Mouse (Mus musculus) midbrain, embryonic 10.5 days (tissue): ENCODE results near the gene Gm21905. TPM values are rescaled to one million over a fixed set of nuclear protein-coding genes. Genes with fewer than 3 reads are reported as not detected.

Experiments
- DNase-seq: peaks from one replicate; pipeline ENCODE4 v3.0.0-alpha.2; 2017; ENCODE audit warnings: low spot score
- H3K27ac ChIP-seq: fragments of 300-500 bp; sonication (generic); replicated peaks from 2 replicates; pipeline ENCODE4 v1.5.1; 2016; ENCODE audit warnings: mild to moderate bottlenecking
- H3K27me3 ChIP-seq: fragments of 300-500 bp; sonication (generic); 2 replicates; pipeline ENCODE4 v1.6.1; 2016; ENCODE audit warnings: low read depth, mild to moderate bottlenecking; ENCODE audit not compliant: poor library complexity, severe bottlenecking
- H3K36me3 ChIP-seq: fragments of 300-500 bp; sonication (generic); 2 replicates; pipeline ENCODE4 v1.6.1; 2016; ENCODE audit warnings: mild to moderate bottlenecking, moderate library complexity
- H3K4me1 ChIP-seq: fragments of 300-500 bp; sonication (generic); 2 replicates; pipeline ENCODE4 v1.6.1; 2016
- H3K4me3 ChIP-seq: fragments of 300-500 bp; sonication (generic); 2 replicates; pipeline ENCODE4 v1.5.1; 2016; ENCODE audit warnings: mild to moderate bottlenecking, moderate library complexity
- H3K9me3 ChIP-seq: fragments of 300-500 bp; sonication (generic); replicated peaks from 2 replicates; pipeline ENCODE4 v1.6.1; 2016; ENCODE audit warnings: mild to moderate bottlenecking
- WGBS: fragments of 180-500 bp; shearing (Covaris S2); methylation state at CpG from one replicate; pipeline ENCODE4 v1.1.7; 2016; 5-methylcytosine and 5-hydroxymethylcytosine counted together
- polyA plus RNA-seq: library from polyadenylated mRNA; unstranded; fragments of >200 nt; fragmentation: Nextera tagmentation; extraction: Ambion mirVana; gene quantifications from 2 replicates; pipeline ENCODE4 v1.2.1, GENCODE M21; 2016

Gene Gm21905
- polyA plus RNA-seq, 1 experiment from 2014 or later = not detected

DNA sequence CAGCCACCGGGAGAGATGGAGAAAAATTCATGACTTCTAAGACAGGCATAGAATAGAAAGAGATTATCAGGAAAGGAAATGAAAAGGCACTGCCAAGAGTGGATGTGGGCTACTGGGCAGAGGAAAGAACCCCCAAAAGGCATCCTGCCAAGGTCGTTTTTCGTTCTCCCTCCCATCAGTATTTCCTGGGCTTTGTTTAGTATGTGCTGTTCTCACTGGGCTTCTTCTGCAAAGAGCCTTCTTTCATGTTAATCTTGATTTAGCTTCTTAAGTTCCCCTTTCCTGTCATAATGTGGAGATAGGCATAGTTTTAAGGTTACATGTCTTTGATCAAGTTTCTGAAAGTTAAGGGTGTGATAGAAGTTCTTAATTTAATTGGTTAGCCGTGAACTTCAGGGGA lies 15.6 kb downstream of the Gm21905 start:
- 78% methylated on average over 4 of the region's 4 CpGs for WGBS
- Histone ChIP-seq H3K27ac (no peak overlapping the region), H3K27me3 (no peaks in the 10 kb centered on the region), H3K36me3 (no peaks in the 10 kb centered on the region), H3K9me3 (no peaks in the 10 kb centered on the region), H3K4me3 (no peak overlapping the region), H3K4me1 (no peaks in the 10 kb centered on the region)
- DNase-seq = no peak

DNA sequence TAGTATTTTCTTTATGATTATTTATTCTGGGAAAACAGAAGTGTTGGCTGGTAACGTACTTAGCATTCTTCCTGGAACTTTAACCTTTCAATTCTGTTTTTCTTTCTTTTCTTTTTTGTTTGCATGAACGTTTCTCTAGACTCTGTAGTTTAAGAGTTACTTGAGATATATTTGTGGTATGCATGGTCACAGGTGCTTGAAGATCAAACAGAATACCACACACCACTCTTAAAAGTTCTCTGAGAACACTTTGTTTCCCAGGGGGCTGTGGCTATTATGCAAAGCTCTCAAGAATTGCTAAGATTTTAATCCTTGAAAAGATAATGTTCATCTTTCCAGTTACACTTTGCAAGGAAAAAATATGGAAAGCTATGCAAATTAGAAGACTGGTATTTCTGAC lies 41.7 kb downstream of the Gm21905 start:
- 82% methylated on average over 2 of the region's 2 CpGs for WGBS
- Histone ChIP-seq H3K4me1 (no peaks in the 10 kb centered on the region), H3K36me3 (no peaks in the 10 kb centered on the region)

DNA sequence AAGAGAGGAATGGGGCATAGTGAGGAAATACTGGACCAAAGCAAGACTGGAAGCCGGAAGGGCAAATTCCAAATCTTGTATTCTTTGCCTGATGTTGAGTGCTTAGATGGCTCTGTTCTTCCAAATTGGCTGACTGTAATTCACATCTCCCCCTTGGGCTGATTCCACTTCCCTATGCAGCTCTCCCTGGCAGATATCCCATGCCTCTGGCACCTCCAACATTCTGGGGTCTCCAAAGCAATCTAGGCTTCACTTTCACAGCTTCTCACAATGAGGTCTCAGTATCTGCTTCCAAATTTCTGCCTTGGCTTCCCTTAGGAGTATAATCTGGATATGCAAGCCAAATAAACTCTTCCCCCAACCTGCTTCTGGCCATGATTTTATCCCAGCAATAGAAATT lies 47.3 kb downstream of the Gm21905 start:
- 85% methylated on average over 1 of the region's 1 CpGs for WGBS
- H3K4me1 ChIP-seq = no peaks in the 10 kb centered on the region

More for the DNA sequence above, 41.7 kb downstream of the Gm21905 start:
- Histone ChIP-seq H3K4me3 (no peak overlapping the region), H3K27ac (no peak overlapping the region), H3K9me3 (no peaks in the 10 kb centered on the region), H3K27me3 (no peaks in the 10 kb centered on the region)
- DNase-seq = no peak

DNA sequence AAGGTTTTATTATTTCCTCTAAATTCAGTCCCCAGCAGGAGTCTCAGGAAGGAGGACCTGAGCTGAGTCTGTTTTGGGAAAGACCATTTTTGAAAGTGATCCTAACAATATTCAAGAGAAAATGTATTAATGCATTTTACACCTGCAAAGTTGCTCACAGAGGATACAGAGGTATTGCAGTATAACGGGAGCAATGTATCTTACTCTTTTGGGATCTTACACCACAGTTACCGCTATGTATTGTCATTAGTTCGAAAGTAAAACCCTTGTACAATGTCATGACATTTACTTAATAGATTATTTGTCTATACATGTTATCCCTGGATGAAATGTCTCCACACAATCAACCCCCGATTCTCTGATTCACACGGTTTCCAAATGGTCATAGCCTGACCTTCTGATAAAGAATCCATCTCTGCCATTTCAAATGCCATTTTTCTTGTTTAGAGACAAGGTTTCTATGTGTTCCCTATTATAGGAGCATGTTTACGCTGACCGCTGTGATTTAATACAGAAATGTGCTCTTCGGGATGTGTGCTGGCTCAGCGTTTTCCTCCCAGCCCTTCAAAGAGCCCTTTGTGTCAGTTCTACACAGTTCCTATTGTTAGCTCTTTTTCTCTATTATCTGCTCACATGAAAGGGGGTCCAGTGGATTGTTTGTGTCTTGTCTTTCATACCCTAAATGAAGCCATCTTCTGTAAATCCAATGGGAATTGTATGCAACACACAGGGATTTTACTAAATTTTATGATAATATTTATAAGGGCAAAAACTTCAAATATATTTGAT lies 61.6 kb downstream of the Gm21905 start:
- no peak overlapping the region for H3K4me3 ChIP-seq
- H3K27ac ChIP-seq = no peak overlapping the region
- DNase-seq = no peak
- H3K9me3 ChIP-seq = no peaks in the 10 kb centered on the region
- no peaks in the 10 kb centered on the region for H3K36me3 ChIP-seq
- no peaks in the 10 kb centered on the region for H3K27me3 ChIP-seq
- H3K4me1 ChIP-seq = peaks cover 14% of the 10 kb centered on the region
- WGBS = 66% methylated on average over 9 of the region's 9 CpGs

More for the DNA sequence above, 47.3 kb downstream of the Gm21905 start:
- Histone ChIP-seq H3K4me3 (no peak overlapping the region), H3K27ac (no peak overlapping the region), H3K27me3 (no peaks in the 10 kb centered on the region), H3K36me3 (no peaks in the 10 kb centered on the region), H3K9me3 (no peaks in the 10 kb centered on the region)
- no peak for DNase-seq

DNA sequence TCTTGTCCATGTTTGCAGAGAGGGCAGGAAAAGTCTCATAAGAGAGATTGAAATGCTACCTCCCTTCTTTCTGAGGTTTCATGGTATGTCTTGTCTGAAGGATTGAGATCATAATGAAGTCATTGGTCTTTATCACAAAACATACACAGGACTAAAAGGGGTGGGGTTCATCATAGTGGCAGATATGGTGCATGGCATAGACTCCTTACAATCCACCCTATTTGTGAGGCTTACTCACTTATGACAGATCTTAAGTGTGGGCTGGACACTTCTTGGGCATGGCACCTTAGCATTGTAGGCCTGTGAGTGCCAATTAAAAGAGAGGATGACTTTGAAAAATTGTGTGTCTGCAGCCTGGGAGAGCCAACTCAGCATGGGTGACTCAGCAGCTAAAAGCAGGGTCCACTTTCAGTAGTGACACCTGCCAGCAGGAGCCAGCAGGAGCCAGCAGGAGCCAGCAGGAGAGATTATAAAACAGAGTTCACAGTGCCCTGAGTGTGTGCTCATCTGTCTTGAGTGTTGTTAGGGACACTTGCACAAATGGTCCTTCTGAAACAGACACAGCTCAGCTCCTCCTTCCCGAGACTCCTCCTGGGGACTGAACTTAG lies 62.6 kb downstream of the Gm21905 start:
- H3K36me3 ChIP-seq = no peaks in the 10 kb centered on the region
- no peak for DNase-seq
- H3K27me3 ChIP-seq = no peaks in the 10 kb centered on the region
- no peak overlapping the region for H3K27ac ChIP-seq
- WGBS = 86% methylated on average over 1 of the region's 1 CpGs
- no peak overlapping the region for H3K4me3 ChIP-seq
- no peaks in the 10 kb centered on the region for H3K9me3 ChIP-seq
- peaks cover 14% of the 10 kb centered on the region for H3K4me1 ChIP-seq

Other genes starting within 250 kb of the Gm21905 start
- gene Atp8a1, start 99.0 kb downstream of the Gm21905 start, polyA plus RNA-seq = 21.3 and 29.6 TPM in 2 replicates
- gene Gm5108, start 4.8 kb downstream of the Gm21905 start, polyA plus RNA-seq = not detected in 2 replicates
- gene Grxcr1, start 85.4 kb upstream of the Gm21905 start, polyA plus RNA-seq = not detected in 2 replicates